Mouse (Mus musculus): ENCODE data around the gene Npr3. TPM values are rescaled to one million over a fixed set of nuclear protein-coding genes. Genes with fewer than 3 reads are reported as not detected.

The Npr3 gene
- polyA plus RNA-seq (2017; shearing (Covaris generic)) = not detected

DNA sequence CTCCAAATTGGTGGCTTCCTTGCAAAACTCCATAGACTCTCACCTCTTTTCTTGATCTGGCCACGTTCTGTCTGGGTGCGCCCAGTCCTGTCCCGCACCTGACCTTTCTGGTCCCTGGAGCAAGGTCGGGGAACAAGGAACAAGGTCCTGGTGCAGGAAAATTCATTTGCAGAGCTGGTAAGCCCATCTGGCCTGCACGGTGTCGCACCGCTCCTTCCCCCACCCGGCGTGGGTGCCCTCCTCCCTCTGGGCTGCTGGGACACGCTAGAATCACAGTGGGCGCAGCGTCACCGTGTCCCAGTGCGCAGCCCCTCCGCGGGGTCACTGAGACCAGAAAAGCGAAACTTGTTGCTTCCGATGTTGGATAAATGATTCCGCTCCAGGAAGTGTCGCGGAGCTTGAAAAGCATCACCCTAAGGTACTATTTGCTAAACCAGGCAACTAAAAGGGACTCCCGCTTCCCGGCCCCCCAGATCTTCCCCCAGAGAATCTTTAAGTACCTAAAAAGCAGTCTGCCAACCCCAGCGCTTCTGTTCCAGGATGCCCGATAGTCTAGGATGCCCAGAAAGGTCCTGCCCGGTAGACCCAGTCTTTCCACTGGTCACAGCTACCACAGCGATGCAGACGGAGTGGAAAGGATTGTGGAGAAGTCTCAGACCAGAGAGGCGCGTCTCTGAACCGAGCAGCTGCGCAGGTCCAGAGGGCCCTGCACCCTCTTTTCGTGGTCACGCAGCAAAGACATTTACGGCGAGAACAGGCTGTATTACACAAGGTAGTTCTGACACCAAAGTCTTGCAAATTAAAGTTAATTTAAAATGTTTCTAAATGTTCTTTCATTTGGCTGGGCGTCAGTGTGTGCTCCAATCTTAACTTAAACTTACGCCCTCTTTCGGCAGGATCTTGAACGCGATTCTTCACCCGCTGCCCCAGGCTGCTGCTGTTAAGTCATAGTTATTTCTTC, at the start of gene Npr3:
TSS of gene Npr3 (minus strand) at position 717 of the 961 bp plus-strand sequence.

Other genes with a start within 250 kb of the Npr3 start
- gene Sub1, start 89.7 kb upstream of the Npr3 start, polyA plus RNA-seq (2017; shearing (Covaris generic)) = 952 TPM
- gene Zfr, start 210.5 kb upstream of the Npr3 start, polyA plus RNA-seq (2017; shearing (Covaris generic)) = 177 TPM

Data from naive thymus-derived CD4-positive, alpha-beta T cell, adult 5 months (primary cell).